In the genomic region with DNA sequence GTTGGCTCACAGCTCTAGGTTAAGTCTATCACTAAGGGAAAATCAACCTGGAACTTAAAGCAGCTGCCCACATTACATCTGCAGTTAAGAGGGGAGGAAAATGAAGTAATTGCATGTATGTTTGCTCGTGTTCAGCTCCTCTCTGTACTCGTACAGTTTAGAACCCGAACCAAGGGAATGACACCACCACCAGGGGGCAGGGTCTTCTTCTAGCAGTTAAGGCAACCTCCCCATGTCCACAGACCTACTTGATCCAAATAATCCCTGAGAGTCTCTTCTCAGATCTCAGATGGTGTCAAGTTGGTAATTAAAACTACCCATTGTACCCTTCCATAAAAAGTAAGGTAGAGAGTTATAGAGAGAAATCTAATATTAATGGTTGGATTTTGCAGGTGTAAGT, we compare ENCODE assay signal across 11 mouse cellular contexts.
A peak's percentile ranks its signal among the peaks of the same experiment; 100 is the strongest.
DNase-seq lines count a peak whose midpoint lies in the region; ATAC-seq and TF ChIP-seq lines count a peak whose summit lies in the region.
"Had no signal": no experiment of that assay in that cellular context is flagged by ENCODE, and none has a peak within 500 bp of the region (broad histone marks: within the 10 kb centered on the region; RNA-seq: fewer than 3 reads in every experiment).

No protein-coding gene starts in this region.

- no peak for TF ChIP-seq EP300 in liver, embryonic 14.5 days (IDR thresholded peaks at IDR 0.05; ENCODE audit: low read depth)

- no peaks in the 10 kb centered on the region for H3K9me3 ChIP-seq in liver, embryonic 14.5 days (ENCODE audit: control insufficient read depth, low read length)
- no peaks in the 10 kb centered on the region for H3K9me3 ChIP-seq in liver, embryonic 11.5 days (ENCODE audit: control insufficient read depth, low read length)
- no peaks in the 10 kb centered on the region for H3K9me3 ChIP-seq in forebrain, embryonic 10.5 days
- H3K9me3 ChIP-seq: midbrain, embryonic 12.5 days had no signal

- no peak overlapping the region for H3K9ac ChIP-seq in liver, embryonic 14.5 days (replicated peaks)
- H3K9ac ChIP-seq in liver, embryonic 11.5 days (ENCODE audit: low read depth, low read length) = no peak overlapping the region
- H3K9ac ChIP-seq: midbrain, embryonic 12.5 days had no signal

- H3K36me3 ChIP-seq in liver, embryonic 14.5 days (replicated peaks; ENCODE audit: control insufficient read depth, insufficient read depth, low read depth) = no peaks in the 10 kb centered on the region
- no peaks in the 10 kb centered on the region for H3K36me3 ChIP-seq in liver, embryonic 11.5 days (ENCODE audit: control insufficient read depth, insufficient read depth, low read length)
- H3K36me3 ChIP-seq in forebrain, embryonic 10.5 days (replicated peaks) = no peaks in the 10 kb centered on the region
- H3K36me3 ChIP-seq: midbrain, embryonic 12.5 days had no signal

- H3K27me3 ChIP-seq in liver, embryonic 14.5 days (ENCODE audit: control insufficient read depth, insufficient read depth, low read length) = no peaks in the 10 kb centered on the region
- H3K27me3 ChIP-seq in liver, embryonic 11.5 days (replicated peaks; ENCODE audit: control insufficient read depth, insufficient read depth, low read length) = no peaks in the 10 kb centered on the region
- H3K27me3 ChIP-seq in forebrain, embryonic 10.5 days (ENCODE audit: poor library complexity, severe bottlenecking) = no peaks in the 10 kb centered on the region
- H3K27me3 ChIP-seq: midbrain, embryonic 12.5 days had no signal

- H3K4me2 ChIP-seq in liver, embryonic 14.5 days (ENCODE audit: low read depth) = no peak overlapping the region
- no peak overlapping the region for H3K4me2 ChIP-seq in liver, embryonic 11.5 days
- H3K4me2 ChIP-seq: midbrain, embryonic 12.5 days had no signal

- peak; percentile 31 to 45 for DNase-seq in cerebellum, postnatal 10 days
- DNase-seq in cerebellum, adult 8-10 months = no peak
- DNase-seq in liver, embryonic 14.5 days (ENCODE audit: low read depth in 3 of 3, low spot score in 3 of 3) = no peak
- no peak for DNase-seq in liver, embryonic 11.5 days (ENCODE audit: low spot score)
- DNase-seq in A20 (ENCODE audit: low read depth, low spot score) (peak; percentile 45), ZHBTc4 (ENCODE audit: low read depth, low spot score) (peak; percentile 34)
- no peak for DNase-seq in natural killer cell, adult 2 months (ENCODE audit: low spot score in 2 of 2)
- DNase-seq in forebrain, embryonic 10.5 days (ENCODE audit: extremely low spot score, low spot score) = no peak
- DNase-seq: lung, adult 18-20 months had no signal

- no peaks in the 10 kb centered on the region for H3K4me1 ChIP-seq in liver, embryonic 14.5 days (replicated peaks; ENCODE audit: control insufficient read depth in 2 of 2, insufficient read depth in 2 of 2, low read length in 1 of 2)
- H3K4me1 ChIP-seq in liver, embryonic 11.5 days (replicated peaks; ENCODE audit: control insufficient read depth, insufficient read depth, low read length) = no peaks in the 10 kb centered on the region
- no peaks in the 10 kb centered on the region for H3K4me1 ChIP-seq in forebrain, embryonic 10.5 days
- H3K4me1 ChIP-seq: midbrain, embryonic 12.5 days had no signal

- ATAC-seq in liver, embryonic 14.5 days (ENCODE audit: insufficient read depth) = no peak
- no peak for ATAC-seq in liver, embryonic 11.5 days (replicated peaks; ENCODE audit: low FRiP score)

- TF ChIP-seq CTCF in liver, embryonic 14.5 days (IDR thresholded peaks at IDR 0.05; ENCODE audit: low read depth) = peak; percentile 14; the same call in 1 of the 2 replicates

- no peak overlapping the region for H3K4me3 ChIP-seq in liver, embryonic 14.5 days (ENCODE audit: insufficient read depth in 1 of 2, low read depth in 2 of 2, low read length in 2 of 2)
- H3K4me3 ChIP-seq in liver, embryonic 11.5 days (ENCODE audit: low read depth, low read length) = no peak overlapping the region
- H3K4me3 ChIP-seq in forebrain, embryonic 10.5 days = no peak overlapping the region
- H3K4me3 ChIP-seq: erythroblast, embryonic 14.5 days; midbrain, embryonic 12.5 days had no signal

- no peak overlapping the region for H3K27ac ChIP-seq in liver, embryonic 14.5 days
- H3K27ac ChIP-seq in liver, embryonic 11.5 days (ENCODE audit: low read depth, low read length) = no peak overlapping the region
- no peak overlapping the region for H3K27ac ChIP-seq in forebrain, embryonic 10.5 days
- H3K27ac ChIP-seq: midbrain, embryonic 12.5 days had no signal

- WGBS in liver, embryonic 14.5 days (ENCODE audit: insufficient replicate concordance) = 53% methylated on average over 3 of the region's 3 CpGs
- 86% methylated on average over 3 of the region's 3 CpGs for WGBS in liver, embryonic 11.5 days
- WGBS in forebrain, embryonic 10.5 days = 90% methylated on average over 3 of the region's 3 CpGs

Comparison
In these comparisons a context has a peak if more than half of its experiments do, and no peak if none do; other contexts are left out.
1. DNase-seq: peak in cerebellum, postnatal 10 days (2 of 2), A20 (single experiment) and ZHBTc4 (single experiment); none in cerebellum, adult 8-10 months (single experiment), liver, embryonic 14.5 days (0 of 3), liver, embryonic 11.5 days (single experiment), natural killer cell, adult 2 months (0 of 2) and forebrain, embryonic 10.5 days (single experiment).